Mouse (Mus musculus) megakaryocyte progenitor cell, adult 5-6 weeks (primary cell): ENCODE data around the gene Wdr93. TPM values are rescaled to one million over a fixed set of nuclear protein-coding genes. Genes with fewer than 3 reads are reported as not detected.
"Not testable (repeated sequence)": the region's sequence is repeated elsewhere in the genome, so short reads cannot be mapped to it uniquely, and the experiment has no call there.

Source experiments
- ATAC-seq: replicated peaks from 2 replicates; pipeline ENCODE4 v1.8.0; 2016; ENCODE audit warnings: mild to moderate bottlenecking, moderate TSS enrichment, inconsistent platforms; ENCODE audit not compliant: poor library complexity
- total RNA-seq, 2 experiments: library from RNA; stranded (forward) in 1 of 2; stranded (reverse) in 1 of 2; fragments of 157-497, 149-512 nt in 1 of 2; fragments of 200-1000 nt in 1 of 2; gene quantifications; 2 replicates each; pipeline versions ENCODE4 v1.2.3 to v1.2.4; 2015 to 2017

The Wdr93 gene
- total RNA-seq, 2 experiments from 2014 or later, result not detected

DNA sequence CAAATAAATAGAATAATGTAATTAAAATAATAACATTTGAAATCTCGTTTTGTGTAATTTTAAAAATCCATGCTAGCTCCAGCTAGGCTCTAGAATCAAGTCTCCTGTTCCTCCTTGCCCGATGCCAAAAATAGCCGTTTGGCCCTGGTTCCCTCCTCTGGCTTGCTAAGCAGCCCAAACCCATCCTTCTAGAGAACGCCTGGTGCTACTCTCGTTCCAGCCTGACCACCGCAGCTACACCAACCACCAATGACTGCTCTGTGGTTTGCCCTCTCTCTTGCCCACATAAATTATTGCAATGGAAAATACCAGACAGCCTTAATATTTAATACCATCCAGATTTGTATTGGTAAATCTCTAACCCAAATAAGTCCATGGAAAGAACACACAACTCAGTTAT lies 4.7 kb downstream of the Wdr93 start:
- ATAC-seq, result no peak

DNA sequence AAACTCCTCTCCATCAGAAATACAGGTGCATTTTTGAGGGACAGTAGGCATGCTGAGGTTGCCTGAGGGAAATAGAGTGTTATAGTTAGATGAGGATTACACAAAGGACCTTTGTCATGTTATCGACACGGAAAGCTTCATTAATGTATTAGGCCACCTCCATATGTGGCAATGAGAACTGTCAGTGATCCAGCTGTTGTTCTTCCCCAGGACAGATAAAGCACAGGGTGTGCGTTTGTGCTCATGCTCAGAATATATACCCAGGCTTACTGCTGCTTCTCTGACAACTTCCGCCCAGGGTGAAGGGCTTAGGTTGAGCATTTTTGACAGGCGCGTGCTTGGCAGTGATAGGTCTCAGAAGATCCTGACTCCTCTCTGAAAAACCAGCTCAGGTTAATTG lies 6.5 kb downstream of the Wdr93 start:
- no peak for ATAC-seq

DNA sequence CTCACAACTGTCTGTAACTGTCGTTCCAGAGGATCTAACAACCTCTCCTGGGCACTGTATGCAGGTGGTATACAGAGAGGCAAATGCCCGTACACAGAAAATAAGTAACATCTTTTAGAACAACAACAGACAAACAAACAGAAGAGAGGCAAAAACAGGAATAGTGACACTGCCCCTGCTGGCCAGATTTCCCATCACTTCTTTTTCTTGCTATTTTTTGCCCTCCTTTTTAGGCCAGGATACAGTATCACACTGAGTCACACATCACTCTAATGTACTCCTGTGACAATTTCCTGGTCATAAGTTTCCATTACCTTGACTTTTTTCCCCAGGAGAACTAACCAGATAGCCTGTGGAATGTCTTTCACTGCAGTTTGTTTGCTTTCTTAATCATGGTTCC lies 13.4 kb downstream of the Wdr93 start:
- no peak for ATAC-seq

DNA sequence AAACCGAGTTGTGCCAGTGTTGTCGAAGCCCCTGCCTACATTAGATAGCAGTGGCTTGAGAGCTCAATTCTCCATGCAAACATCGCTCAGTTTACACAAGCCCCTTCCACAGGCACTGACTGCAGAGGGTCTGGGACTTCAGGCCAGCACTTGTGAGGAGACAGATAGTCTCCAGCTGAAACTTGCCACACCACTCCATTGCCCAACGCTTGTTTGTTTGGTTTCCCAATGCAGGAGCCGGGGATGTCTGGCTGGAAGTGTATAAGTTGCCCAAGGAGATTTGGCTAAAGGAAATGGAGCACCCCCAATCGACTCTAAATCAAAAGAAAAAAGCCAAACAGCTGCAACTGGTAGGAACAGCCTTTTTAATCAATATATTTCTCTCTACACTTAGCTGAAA lies 15.2 kb downstream of the Wdr93 start:
- ATAC-seq, result no peak

DNA sequence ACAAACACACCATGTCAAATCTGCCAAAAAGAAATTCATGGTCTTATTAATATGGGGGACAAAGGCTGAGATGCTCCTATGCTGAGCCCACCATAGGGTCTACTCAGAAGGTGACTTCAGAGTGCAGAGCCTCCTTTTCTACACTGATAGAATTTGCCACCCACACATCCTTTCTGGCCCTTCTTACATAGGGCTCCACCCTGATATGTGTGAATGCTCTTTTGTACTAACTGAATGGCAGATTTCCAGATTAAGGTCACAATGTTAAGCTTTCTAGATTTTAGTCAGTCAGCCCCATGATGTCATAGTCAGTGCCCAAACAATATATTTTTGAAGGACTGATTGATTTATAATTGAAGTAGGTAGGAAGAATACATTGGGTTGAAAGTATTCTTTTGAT lies 16.8 kb downstream of the Wdr93 start:
- no peak for ATAC-seq

DNA sequence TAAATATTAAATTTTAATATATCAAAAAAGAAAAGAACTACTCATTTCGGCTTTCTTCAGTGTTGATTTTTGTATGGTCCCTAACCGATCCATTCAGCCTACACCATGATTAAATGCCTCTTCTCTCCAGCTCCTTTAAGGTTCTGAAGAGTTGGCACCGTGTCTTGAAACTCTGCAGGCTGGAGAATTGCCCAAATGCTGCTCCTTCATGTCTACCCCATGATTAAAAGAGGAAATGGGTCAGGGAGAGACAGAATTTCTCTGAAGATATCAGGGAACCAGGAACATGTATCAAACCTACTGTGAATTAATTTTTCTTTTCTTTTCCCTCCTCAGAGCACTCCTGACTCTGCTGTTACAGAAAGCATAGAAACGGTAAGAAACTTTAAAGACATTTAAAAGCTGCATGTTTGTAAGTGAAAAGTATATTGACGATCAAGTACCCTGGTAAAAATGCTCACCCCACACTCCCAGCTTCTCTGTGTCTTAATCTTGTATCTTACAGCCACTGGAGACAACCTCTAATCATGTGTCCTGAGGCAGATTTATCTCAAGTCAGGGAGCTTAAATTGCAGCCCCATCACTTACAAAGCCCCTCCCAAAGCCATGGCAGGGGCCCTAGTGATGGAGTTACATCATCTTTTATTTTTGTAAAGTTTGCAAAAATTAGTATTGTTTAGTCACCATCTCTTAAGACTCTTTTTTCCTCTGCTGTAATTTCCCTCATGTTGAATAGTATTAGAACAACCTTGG lies 18.3 kb downstream of the Wdr93 start:
- no peak for ATAC-seq

DNA sequence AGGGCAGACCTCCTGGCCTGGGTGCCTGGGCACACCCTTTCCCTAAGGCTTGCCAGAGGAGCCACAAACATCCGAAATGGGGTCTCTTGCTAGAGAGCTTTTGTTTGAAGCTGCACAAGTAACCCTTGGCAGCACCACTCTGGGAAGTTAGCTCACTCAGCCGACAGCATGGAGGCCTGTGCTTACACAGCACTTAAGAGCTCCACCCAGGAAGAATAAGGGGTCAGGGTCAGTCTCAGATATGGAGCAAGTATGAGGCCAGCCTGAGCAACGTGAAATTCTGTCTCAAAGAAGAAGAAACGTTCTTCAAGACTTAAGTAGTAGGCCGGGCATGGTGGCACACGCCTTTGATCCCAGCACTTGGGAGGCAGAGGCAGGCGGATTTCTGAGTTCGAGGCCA lies 19.1 kb downstream of the Wdr93 start:
- no peak for ATAC-seq

DNA sequence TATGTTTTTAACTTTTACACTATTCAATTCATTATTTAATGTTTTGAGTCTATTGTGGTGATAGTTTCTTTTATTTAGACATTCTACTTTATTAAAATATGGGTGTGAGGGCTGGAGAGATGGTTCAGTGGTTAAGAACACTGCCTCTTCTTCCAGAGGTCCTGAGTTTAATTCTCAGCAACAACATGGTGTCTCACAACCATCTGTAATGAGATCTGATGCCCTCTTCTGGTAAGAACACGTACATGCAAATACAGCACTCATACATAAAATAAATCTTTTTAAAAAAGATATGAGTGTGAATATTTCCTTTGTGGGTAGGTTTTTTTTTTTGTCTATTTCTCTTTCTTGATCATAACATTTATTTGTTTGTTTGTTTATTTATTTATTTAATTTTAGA lies 23.0 kb downstream of the Wdr93 start:
- ATAC-seq, result no peak

DNA sequence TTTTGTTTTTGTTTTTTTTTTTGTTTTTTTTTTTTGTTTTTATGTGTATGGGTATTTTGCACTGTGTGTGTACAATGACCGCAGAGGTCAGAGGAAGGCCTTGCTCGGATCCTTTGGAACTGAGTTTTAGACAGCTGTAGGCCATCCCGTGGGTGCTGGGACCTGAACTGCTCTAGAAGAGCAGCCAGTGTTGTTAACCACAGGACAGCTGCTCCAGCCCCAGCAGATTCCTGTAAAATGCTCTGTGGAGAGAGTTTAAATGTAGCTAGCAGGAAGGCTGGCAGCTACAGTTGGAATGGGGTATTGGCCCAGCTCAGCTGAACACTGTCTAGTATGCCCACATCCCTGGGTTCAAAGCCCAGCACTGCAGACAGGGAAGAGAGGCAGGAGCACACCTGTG lies 26.7 kb downstream of the Wdr93 start:
- ATAC-seq, result no peak

DNA sequence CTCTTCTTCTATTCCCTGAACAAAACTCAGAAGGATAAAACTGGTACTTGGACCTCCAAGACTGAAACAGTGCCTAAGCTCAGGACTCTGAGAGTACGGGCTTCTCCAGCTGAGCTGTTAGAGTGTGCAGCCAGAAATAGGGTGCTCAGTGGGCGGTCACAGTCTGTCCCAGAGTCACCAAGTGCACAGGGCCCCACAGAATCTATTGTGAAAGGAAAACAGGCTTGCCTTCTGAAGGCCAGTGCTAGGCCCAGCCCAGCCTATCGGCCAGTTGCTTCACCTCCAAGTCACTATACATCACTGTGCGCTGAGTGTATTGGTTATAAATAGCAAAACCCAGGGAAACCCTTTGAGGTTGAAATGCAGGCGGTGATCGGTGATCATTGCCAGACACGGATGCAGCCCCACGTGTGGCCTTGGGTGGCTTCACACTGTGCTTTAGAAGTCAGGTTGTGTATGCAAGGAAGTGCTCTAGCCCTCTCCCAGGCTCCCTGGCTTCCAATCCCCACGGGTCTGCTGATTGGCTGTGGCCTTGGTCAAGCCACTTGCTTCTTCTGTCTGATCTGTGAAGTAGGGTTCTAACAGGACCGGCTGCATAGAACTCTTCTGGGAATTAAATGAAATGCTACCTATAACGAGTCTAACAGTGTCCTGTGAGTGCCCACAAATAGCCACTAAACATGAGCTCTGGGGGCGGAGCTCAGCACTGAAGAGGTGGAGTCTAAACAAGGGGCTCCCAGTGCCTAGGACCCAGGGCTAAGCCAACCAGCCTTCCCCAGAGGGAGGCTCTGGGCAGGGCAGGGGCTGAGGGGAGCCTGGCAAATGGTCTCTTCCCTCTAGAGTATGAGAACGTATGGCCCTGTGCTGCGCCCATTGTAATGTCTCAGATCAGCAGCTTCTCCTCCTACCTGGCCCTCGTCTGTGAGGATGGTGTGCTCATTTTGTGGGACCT lies 28.9 kb downstream of the Wdr93 start:
- no peak for ATAC-seq

DNA sequence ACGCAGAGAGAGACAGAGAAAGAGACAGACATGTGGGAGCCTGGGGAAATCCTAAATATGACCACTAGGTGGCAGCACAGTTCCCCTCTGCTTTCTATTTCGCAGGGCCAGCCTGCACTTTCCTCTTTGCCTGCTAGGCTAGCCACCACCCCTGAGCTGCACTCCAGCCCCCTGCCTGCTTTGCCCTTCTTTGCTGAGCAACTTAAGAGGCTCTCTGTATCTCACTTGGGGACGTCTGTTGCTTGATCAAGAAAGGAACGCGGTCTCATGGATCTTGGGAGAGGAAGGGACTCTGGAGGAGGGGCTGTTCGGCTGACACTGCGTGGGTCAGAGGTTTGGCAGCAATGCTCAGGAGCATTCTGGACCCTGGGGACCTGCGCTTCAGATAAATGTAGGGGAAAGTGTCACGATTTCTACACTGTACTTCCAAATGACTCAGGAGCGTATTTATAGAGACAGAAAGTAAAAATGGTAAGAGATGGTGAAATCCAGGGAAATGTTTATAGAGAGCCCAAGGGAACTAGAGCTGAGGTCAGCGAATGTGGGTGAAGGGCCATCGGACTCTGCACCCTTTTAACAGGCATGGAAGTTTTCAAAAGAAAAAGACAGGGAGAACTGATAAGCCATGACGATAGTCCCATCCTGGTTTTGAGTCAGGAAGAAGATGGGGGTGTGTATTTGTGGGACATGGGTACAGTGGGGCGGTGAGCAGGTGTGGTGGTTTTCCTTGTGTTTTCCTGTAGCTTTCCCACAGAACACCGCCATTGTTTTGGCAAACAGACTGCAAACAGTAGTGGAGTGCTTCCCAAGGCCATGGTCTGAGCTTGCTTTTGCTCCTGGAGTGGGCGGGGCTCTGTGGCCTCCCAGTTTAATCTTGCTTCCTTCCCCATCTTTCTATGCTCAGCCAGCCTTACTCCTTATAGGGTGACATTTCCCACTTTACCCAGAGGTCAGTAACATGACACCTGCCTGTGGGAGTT lies 38.0 kb downstream of the Wdr93 start:
- ATAC-seq, result peak; percentile 96

DNA sequence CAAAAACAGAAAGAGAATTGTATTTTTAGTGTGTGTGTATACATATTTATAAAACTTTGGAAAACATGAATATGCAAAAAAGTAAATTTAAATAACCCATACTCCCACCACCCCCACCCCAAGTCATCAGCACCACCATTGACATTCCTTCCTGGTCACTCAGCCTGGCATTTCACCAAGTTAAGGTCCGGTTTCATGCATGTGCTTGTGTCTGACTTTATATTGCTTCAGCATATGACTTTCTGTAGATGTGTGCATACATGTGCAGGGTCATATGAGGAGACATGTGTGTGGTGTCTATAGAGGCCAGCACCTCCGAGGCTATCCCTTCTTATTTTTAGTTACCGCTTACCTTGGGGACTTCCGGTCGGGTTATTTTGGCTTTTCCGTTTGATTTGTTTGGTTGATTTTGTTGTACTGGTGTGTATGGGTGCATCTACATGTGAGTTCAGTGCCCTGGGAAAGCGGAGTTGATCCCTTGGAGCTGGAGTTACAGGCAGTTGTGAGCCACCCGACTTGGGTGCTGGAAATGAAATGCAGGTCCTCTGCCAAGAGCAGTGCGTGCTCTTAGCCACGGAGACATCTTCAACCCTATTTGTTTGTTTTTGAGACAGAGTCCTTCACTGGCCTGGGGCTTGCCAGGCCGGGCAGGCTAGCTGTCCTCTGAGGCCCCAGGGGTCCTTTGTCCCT lies 39.0 kb downstream of the Wdr93 start:
- no peak for ATAC-seq

DNA sequence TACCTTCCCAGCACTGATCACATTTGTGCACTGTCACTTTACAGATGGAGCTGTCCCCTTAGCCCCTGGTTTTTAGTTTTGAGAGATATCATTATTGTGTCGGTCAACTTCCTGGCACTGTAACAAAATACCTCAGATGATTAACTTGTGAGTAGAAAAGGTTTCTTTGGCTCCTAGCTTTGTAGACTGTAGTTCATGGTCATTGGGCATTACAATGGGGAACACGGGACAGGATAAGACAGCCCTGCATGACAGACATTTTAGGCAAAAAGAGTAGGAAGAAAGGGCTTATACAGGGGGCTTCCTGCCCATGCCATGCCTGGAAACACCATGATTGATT lies 39.5 kb downstream of the Wdr93 start:
- no peak for ATAC-seq

DNA sequence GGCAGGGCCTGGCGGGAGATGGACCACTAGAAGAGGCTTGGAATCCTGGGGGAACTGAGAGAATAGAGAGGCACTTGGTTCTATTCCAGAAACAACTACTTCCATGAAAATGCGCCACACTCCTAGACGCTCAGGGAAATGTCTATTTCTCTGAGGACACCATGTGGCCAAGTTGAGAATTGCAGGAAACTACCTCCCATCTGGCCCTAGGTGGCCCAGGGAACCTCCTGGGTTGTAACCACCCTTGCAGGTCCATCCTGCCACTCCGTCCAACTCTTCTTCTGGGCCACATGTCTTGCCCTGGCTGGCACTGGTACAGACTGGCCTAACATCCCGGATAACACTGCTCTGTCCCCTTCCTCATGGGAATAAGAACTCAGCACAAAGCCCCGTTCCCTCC lies 43.3 kb downstream of the Wdr93 start:
- peak; percentile 86 for ATAC-seq

DNA sequence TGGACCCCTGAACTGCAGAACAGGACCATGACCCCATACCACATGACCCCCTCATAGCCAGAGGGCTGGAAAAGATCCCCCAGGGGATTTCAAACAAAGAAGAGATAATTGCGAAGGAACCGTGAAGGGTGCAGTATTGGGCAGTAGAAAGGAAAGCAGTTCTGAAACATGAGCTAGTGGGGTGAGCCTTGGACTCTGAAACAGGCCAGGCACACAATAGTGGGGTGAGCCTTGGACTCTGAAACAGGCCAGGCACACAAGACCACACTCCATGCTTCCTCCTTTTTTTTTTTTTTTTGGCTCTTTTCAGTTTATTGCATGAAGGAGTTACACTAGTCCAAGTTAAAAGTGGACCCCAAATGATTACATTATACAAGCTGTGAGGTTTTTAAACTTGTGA lies 46.8 kb downstream of the Wdr93 start:
- ATAC-seq, result not testable (repeated sequence)

DNA sequence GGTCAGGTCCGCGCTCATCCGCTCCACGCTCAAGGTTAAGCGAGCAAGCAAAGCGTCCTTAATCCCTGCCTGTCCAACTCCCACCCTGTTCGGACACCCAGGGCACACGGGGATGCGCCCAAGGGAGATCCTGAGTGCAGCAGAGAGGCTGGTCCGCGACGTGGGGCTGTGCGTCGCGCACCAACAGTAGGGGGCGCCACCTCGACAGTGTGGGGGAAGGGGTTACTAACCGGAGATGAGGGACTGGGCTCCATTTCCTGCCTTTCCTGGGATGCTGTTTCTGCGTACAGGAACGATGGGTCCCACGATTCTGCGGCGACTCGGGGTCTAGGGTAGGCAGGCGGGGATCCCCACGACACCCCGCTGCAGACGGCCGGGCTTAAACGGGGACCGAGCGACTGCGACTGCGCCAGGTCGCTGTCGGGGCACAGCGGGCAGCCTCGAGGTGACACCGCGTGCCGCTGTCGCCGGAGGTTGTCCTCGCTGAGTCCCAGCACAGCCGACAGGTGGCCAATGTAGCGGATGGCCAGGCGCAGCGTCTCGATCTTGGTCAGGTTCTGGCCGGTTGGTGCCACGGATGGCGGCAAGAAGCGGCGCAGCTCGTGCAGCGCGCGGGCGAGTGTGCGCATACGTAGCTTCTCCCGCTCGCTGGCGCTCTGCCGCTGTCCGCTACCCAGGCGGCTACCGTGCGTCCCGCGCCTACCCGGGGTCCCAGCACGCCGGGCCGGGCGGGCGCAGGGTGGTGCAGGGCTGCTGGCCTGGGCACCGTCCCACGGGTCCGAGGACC lies 49.9 kb downstream of the Wdr93 start:
- peak; percentile 43 for ATAC-seq

DNA sequence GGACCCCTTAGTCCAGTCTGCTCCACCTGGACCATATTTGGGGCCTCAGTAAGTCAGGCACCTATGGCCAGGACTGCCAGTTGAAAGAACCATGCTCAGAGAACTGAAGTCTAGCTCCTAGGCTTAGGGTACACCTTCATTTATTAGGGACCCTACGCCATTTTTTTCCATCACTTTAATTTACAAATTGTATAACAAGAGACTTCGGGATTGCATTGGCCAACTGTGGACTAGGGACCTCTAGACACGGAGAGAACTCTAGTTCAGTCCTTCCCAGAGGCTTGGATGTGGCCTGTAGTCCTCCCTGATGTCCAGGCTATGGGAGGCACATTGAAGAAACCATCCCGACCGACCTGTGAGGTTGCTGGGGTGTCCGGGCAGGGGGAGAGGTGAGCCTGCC lies 50.7 kb downstream of the Wdr93 start, which contains the start of gene Mesp1:
TSS of gene Mesp1 (minus strand) at position 101 of the 400 bp plus-strand sequence.
- no peak for ATAC-seq

DNA sequence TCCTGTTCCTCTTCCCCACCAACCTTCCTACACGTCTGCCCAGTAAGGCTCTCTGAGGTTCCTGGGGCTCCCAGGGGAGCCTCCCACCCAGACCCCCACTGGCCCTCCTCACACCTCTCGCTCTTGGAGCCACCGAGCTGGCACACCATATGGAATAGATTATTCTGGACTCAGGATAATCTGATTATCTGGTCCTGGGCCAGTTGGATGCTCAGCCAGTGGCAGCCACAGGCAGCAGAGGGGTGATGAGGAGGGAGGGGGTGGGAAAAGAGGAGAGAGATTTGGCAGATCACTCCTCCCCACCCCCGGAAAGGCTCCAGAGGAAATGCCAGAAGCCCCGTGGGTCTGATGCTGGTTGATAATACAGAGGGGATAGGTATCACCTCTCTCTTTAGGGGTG lies 55.6 kb downstream of the Wdr93 start:
- ATAC-seq, result no peak

DNA sequence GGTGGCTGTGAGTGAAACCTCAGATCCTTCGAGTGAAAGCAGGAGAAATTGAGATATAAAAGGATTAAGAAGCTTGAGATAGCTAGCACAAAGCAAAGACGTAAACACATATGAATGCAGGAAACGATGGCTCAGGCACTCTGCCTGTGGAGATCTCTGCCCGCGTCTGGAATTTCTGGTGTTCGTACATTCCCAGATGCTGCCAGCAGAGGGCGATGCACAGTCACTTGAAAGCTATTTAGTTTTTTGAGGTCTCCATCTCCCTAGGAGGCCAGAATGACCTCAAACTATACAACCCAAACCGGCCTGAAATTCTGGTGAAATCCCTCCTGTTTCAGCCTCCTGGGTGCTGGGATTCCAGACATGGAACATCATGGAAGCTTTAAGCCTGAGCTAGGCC lies 56.1 kb downstream of the Wdr93 start:
- peak; percentile 84 for ATAC-seq

DNA sequence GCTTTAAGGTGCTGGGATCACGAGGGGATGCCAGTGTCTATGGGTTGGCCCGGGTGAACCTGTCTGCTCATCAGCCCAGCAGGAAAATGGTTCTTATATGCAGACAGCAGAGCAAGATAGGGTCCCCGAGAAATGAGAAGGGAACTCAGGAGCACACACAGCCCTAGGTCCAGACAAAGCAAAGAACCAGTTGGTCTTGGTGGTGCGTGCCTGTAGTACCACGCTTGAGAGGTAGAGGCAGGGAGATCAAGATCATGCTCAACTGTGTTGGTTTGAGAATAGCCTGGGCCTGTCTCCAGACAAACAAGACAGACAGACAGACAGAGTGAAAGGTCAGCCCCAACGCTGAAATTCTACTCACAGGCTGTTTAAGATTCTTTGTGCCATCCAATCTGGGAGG lies 56.5 kb downstream of the Wdr93 start:
- ATAC-seq, result no peak
